Mouse (Mus musculus) lung, postnatal 0 days (tissue): ENCODE measurements around the gene Abracl. TPM values are rescaled to one million over a fixed set of nuclear protein-coding genes. Genes with fewer than 3 reads are reported as not detected.

Experiments used
- ATAC-seq: fragments of 200-750 bp; cut with Nextera tagmentation; 2 replicates; pipeline ENCODE4 v1.8.0; 2017; ENCODE audit warnings: moderate library complexity
- DNase-seq: peaks from one replicate; pipeline ENCODE4 v3.0.0-alpha.2; 2016; ENCODE audit warnings: low spot score
- H3K27ac ChIP-seq: fragments of 300-500 bp; sonication (generic); 2 replicates; pipeline ENCODE4 v1.5.1; 2014; ENCODE audit warnings: antibody characterized with exemption, mild to moderate bottlenecking, low read length, mixed read lengths
- H3K27me3 ChIP-seq: fragments of 300-500 bp; sonication (generic); replicated peaks from 2 replicates; pipeline ENCODE4 v1.6.1; 2014; ENCODE audit warnings: low read length, mixed read lengths; ENCODE audit not compliant: insufficient read depth
- H3K36me3 ChIP-seq: fragments of 300-500 bp; sonication (generic); 2 replicates; pipeline ENCODE4 v1.6.1; 2014; ENCODE audit warnings: low read length, mixed read lengths; ENCODE audit not compliant: insufficient read depth
- H3K4me1 ChIP-seq: fragments of 300-500 bp; sonication (generic); 2 replicates; pipeline ENCODE4 v1.6.1; 2014; ENCODE audit warnings: antibody characterized with exemption, low read depth, low read length, mixed read lengths; ENCODE audit not compliant: insufficient read depth
- H3K4me2 ChIP-seq: fragments of 300-500 bp; sonication (generic); replicated peaks from 2 replicates; pipeline ENCODE4 v1.6.1; 2014; ENCODE audit warnings: low read depth, mild to moderate bottlenecking, low read length, moderate library complexity, mixed read lengths
- H3K4me3 ChIP-seq: fragments of 300-500 bp; sonication (generic); 2 replicates; pipeline ENCODE4 v1.5.1; 2014; ENCODE audit warnings: low read depth, low read length
- H3K9ac ChIP-seq: fragments of 300-500 bp; sonication (generic); replicated peaks from 2 replicates; pipeline ENCODE4 v1.6.1; 2014; ENCODE audit warnings: low read depth, mild to moderate bottlenecking
- H3K9me3 ChIP-seq: fragments of 300-500 bp; sonication (generic); 2 replicates; pipeline ENCODE4 v1.6.1; 2016; ENCODE audit warnings: low read length, mixed read lengths
- CTCF ChIP-seq: IDR thresholded peaks from 2 replicates; pipeline ENCODE4 v1.5.1; 2016; ENCODE audit warnings: antibody characterized with exemption, mild to moderate bottlenecking
- EP300 ChIP-seq: IDR thresholded peaks from 2 replicates; pipeline ENCODE4 v1.6.1; 2016; ENCODE audit warnings: antibody characterized with exemption, mild to moderate bottlenecking, control low read depth
- WGBS: fragments of 180-500 bp; shearing (Covaris S2); extraction: QIAGEN DNeasy Blood & Tissue Kit; methylation state at CpG from one replicate; pipeline ENCODE4 v1.1.7; 2014; 5-methylcytosine and 5-hydroxymethylcytosine counted together
- polyA plus RNA-seq: library from polyadenylated mRNA; unstranded; fragments of >200 nt; fragmentation: Nextera tagmentation; extraction: Ambion mirVana; gene quantifications from 2 replicates; pipeline ENCODE4 v1.2.1, GENCODE M21; 2015

The Abracl gene
- polyA plus RNA-seq, 1 experiment from 2014 or later = 137 TPM

DNA sequence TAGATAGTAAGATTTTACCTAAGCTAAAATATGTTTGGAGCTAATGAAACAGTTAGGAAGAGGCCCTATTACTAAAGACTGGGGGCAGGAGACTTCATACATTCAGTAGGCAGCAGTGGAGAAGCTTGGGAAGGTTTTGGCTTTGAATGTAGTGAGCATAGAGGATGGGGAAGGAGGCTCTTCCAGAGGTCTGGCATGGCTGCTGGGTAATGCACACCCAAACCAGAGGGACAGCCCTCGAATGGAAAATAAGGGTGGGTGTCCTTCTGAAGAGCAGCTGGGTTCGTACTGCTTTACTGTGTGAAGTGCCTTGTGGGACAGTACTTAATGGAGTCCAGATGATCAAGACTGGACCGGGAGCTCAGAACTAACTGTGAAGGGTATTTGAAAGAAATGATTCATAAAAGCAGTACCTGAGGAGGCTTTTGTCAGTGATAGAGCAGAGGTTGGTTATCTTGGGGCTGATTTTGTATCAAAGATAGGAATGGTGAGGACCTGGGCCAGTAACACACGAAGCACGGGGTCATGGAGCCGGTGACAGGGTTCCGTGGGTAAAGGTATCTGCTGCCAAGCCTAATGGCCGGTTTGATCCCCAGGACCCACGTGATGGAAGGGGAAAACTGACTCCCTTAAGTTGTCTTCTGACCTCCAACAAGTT, 35.7 kb upstream of the Abracl start:
- TF ChIP-seq CTCF (no peak), EP300 (no peak)
- no peak for ATAC-seq
- Histone ChIP-seq H3K27ac (no peak overlapping the region), H3K27me3 (no peaks in the 10 kb centered on the region), H3K36me3 (no peaks in the 10 kb centered on the region), H3K4me2 (no peak overlapping the region), H3K9me3 (no peaks in the 10 kb centered on the region), H3K4me3 (no peak overlapping the region), H3K9ac (no peak overlapping the region), H3K4me1 (peaks cover 17% of the 10 kb centered on the region; the same call in 1 of the 2 replicates)
- no peak for DNase-seq
- WGBS = 83% methylated on average over 9 of the region's 9 CpGs

DNA sequence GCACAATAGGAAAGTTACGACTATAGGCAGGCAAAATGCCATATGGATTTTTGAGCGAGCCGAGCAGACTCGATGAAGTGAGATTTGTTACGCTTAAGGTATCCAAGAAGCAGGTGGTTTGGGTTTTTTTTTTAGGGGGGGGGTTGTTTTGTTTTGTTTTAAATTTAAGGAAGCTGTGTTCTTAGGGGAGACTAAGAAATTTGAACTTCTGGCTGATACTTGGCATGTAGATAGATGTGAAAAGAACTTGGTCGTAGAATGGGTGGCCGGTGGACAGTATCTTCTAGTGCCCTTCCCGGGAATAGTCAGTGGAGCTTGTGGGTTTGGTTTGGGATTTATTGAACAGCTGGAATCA, 33.3 kb upstream of the Abracl start:
- no peak for DNase-seq
- no peak for ATAC-seq
- H3K27me3 ChIP-seq = no peaks in the 10 kb centered on the region
- peak overlapping the region; percentile 97 for H3K4me2 ChIP-seq
- TF ChIP-seq CTCF = no peak
- no peak for TF ChIP-seq EP300
- H3K36me3 ChIP-seq = no peaks in the 10 kb centered on the region
- H3K27ac ChIP-seq = peak overlapping the region; percentile 93; the same call in 1 of the 2 replicates
- H3K9me3 ChIP-seq = no peaks in the 10 kb centered on the region
- peaks cover 17% of the 10 kb centered on the region; the same call in 1 of the 2 replicates for H3K4me1 ChIP-seq
- under 1% methylated on average over 8 of the region's 8 CpGs for WGBS
- H3K9ac ChIP-seq = peak overlapping the region; percentile 90
- H3K4me3 ChIP-seq = peak overlapping the region; percentile 96

DNA sequence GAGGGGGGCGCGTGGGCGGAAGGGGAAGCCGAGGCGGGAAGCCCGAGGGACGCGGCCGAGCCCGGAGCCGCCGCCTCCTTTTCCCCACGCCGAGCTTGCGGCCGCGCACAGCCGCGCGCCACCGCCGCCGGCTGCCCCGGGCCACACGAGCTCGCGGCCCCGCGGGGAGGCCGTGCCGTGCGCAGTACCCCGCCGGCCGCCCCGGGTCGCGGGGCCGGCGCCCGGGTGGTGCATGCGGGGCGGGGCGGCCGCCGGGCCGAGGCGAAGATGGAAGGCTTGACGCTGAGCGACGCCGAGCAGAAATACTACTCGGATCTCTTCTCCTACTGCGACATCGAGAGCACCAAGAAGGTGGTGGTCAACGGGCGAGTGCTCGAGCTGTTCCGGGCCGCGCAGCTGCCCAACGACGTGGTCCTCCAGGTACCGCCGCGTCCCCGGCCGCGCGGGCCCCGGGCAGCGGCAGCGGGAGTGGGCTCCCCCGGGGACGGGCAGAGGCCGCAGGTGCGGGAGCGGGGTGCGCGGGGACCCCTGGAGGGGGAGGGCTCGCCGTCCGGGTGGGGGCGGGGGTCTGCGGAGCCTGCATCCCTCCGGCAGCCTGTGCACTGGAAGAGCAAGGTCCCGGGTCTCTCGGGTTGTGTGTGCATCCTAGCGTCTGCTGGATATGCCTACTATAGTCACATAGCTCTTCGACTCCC, 32.8 kb upstream of the Abracl start, which contains the start of gene Reps1:
Gene Reps1 (plus strand): TSS at position 166 of the 695 bp plus-strand sequence.
- Histone ChIP-seq H3K9me3 (no peaks in the 10 kb centered on the region), H3K4me2 (peak within 1 kb of the TSS; percentile 97), H3K9ac (peak within 1 kb of the TSS; percentile 90), H3K36me3 (no peaks in the 10 kb centered on the region), H3K27me3 (no peaks in the 10 kb centered on the region), H3K27ac (peak within 1 kb of the TSS; percentile 93), H3K4me1 (peaks cover 17% of the 10 kb centered on the region; the same call in 1 of the 2 replicates), H3K4me3 (peak within 1 kb of the TSS; percentile 96)
- 1% methylated on average over 43 of the region's 90 CpGs for WGBS
- TF ChIP-seq EP300 = no peak
- no peak for TF ChIP-seq CTCF
- DNase-seq (peak; percentile 51), ATAC-seq (peak; percentile 78)

DNA sequence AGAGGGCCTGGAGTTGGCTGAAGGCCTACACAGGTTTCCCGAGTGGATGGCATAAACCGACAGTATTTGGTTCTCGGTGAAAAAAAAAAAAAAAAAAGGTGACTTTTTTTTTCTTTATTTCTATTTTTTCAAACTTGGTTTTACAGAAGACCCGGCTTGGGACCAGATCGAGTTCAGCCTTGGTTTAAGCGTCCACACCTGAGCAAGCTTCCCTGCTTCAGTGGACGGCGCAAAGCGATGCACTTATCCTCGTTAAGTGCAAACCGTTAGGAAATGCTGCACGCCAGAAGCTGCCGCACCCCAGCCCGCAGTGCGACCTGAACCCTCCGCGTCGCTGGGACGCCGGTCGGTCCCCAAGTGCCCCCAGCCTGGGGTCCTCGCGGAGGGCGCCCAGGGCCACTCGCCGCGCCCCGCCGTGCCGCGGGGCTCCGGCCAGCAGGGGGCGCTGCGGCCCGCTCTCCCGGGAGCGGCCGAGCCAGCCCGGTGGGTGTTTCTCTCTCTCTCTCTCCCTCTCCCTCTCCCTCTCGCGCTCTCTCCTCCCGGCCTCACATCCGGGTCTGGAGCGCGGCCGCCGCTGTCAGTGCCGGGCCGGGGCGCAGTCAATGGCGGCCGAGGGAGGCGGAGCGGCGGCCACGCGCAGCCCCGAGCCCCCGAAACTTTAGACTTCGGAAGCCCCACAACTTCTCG, 32.1 kb upstream of the Abracl start:
- Histone ChIP-seq H3K27ac (peak overlapping the region; percentile 93), H3K27me3 (no peaks in the 10 kb centered on the region), H3K9me3 (no peaks in the 10 kb centered on the region), H3K9ac (peak overlapping the region; percentile 90), H3K36me3 (no peaks in the 10 kb centered on the region), H3K4me3 (peak overlapping the region; percentile 96), H3K4me1 (peaks cover 17% of the 10 kb centered on the region; the same call in 1 of the 2 replicates), H3K4me2 (peak overlapping the region; percentile 97)
- ATAC-seq (peak; percentile 98), DNase-seq (peak; percentile 95)
- WGBS = 2% methylated on average over 43 of the region's 61 CpGs
- TF ChIP-seq CTCF (peak; percentile 62), EP300 (no peak)

DNA sequence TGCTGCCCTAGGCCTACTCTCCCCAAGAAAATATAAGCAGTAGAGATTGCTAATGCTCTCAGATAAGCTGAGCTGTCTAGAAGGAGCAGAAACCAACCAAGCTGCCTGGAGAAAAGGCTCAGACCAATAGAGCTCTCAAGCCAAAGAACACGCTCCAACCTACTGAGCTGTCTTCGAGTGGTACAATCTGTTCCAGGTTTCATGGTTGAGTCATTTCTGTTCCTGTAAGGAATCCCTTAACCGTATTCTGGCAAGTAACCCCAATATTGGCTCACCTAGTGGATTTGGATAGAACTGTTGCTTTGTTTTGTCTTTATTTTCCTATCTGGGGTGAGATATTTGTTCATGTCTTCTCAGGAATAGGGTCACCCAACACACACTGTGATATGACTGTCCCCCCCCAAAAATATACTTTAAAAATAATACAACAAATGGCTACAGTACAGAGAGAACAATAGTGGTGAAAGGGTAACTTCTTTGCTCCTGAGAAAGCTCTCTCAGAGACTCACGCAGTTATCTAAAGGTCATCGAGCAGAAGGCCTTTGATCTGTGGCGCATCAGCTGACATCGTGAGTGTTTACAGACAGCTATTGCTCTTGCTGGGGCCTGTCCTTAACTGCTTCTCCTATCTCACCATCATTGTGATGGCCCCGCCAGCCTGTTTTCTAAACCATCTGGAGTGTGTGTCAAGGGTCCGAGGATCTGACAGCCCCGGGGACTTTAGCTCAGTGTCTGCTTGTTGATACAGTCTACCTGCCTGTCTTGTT, 24.5 kb upstream of the Abracl start:
- no peak for DNase-seq
- Histone ChIP-seq H3K9me3 (no peaks in the 10 kb centered on the region), H3K4me3 (no peak overlapping the region), H3K4me2 (no peak overlapping the region), H3K36me3 (no peaks in the 10 kb centered on the region), H3K4me1 (no peaks in the 10 kb centered on the region), H3K27me3 (no peaks in the 10 kb centered on the region), H3K27ac (no peak overlapping the region), H3K9ac (no peak overlapping the region)
- peak; percentile 48; the same call in 1 of the 2 replicates for TF ChIP-seq EP300
- TF ChIP-seq CTCF = no peak
- ATAC-seq = no peak
- 52% methylated on average over 10 of the region's 10 CpGs for WGBS

DNA sequence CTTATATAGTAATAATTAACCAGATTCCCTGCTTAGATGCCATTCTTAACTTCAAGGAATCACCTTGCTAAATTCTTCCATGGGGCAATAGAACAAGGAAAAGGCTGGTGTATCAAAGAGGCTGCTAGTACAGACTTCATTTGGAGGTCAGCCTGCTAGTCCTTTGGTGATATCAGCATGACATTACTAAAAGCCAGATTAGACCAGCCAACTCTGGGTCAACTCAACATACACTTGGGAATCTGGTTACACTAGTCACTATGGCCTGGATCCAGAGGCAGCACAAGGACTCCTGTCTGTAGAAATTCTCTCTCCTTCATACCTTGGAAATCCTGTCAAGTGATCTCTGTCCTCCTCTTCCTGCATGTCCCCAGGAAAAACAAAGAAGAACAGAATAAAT, 23.3 kb upstream of the Abracl start:
- H3K9ac ChIP-seq = no peak overlapping the region
- no peak for ATAC-seq
- H3K36me3 ChIP-seq = no peaks in the 10 kb centered on the region
- DNase-seq = no peak
- no peak overlapping the region for H3K27ac ChIP-seq
- no peak overlapping the region for H3K4me3 ChIP-seq
- no peaks in the 10 kb centered on the region for H3K9me3 ChIP-seq
- H3K4me1 ChIP-seq = no peaks in the 10 kb centered on the region
- TF ChIP-seq EP300 (no peak), CTCF (no peak)
- H3K4me2 ChIP-seq = no peak overlapping the region
- no peaks in the 10 kb centered on the region for H3K27me3 ChIP-seq
